Mouse (Mus musculus) lung, postnatal 0 days (tissue): ENCODE data around the gene Tubgcp4. TPM values are rescaled to one million over a fixed set of nuclear protein-coding genes. Genes with fewer than 3 reads are reported as not detected.

ENCODE experiments used
- ATAC-seq: fragments of 200-750 bp; cut with Nextera tagmentation; 2 replicates; pipeline ENCODE4 v1.8.0; 2017; ENCODE audit warnings: moderate library complexity
- DNase-seq: peaks from one replicate; pipeline ENCODE4 v3.0.0-alpha.2; 2016; ENCODE audit warnings: low spot score
- H3K27ac ChIP-seq: fragments of 300-500 bp; sonication (generic); 2 replicates; pipeline ENCODE4 v1.5.1; 2014; ENCODE audit warnings: antibody characterized with exemption, mild to moderate bottlenecking, low read length, mixed read lengths
- H3K27me3 ChIP-seq: fragments of 300-500 bp; sonication (generic); replicated peaks from 2 replicates; pipeline ENCODE4 v1.6.1; 2014; ENCODE audit warnings: low read length, mixed read lengths; ENCODE audit not compliant: insufficient read depth
- H3K36me3 ChIP-seq: fragments of 300-500 bp; sonication (generic); 2 replicates; pipeline ENCODE4 v1.6.1; 2014; ENCODE audit warnings: low read length, mixed read lengths; ENCODE audit not compliant: insufficient read depth
- H3K4me1 ChIP-seq: fragments of 300-500 bp; sonication (generic); 2 replicates; pipeline ENCODE4 v1.6.1; 2014; ENCODE audit warnings: antibody characterized with exemption, low read depth, low read length, mixed read lengths; ENCODE audit not compliant: insufficient read depth
- H3K4me2 ChIP-seq: fragments of 300-500 bp; sonication (generic); replicated peaks from 2 replicates; pipeline ENCODE4 v1.6.1; 2014; ENCODE audit warnings: low read depth, mild to moderate bottlenecking, low read length, moderate library complexity, mixed read lengths
- H3K4me3 ChIP-seq: fragments of 300-500 bp; sonication (generic); 2 replicates; pipeline ENCODE4 v1.5.1; 2014; ENCODE audit warnings: low read depth, low read length
- H3K9ac ChIP-seq: fragments of 300-500 bp; sonication (generic); replicated peaks from 2 replicates; pipeline ENCODE4 v1.6.1; 2014; ENCODE audit warnings: low read depth, mild to moderate bottlenecking
- H3K9me3 ChIP-seq: fragments of 300-500 bp; sonication (generic); 2 replicates; pipeline ENCODE4 v1.6.1; 2016; ENCODE audit warnings: low read length, mixed read lengths
- CTCF ChIP-seq: IDR thresholded peaks from 2 replicates; pipeline ENCODE4 v1.5.1; 2016; ENCODE audit warnings: antibody characterized with exemption, mild to moderate bottlenecking
- EP300 ChIP-seq: IDR thresholded peaks from 2 replicates; pipeline ENCODE4 v1.6.1; 2016; ENCODE audit warnings: antibody characterized with exemption, mild to moderate bottlenecking, control low read depth
- WGBS: fragments of 180-500 bp; shearing (Covaris S2); extraction: QIAGEN DNeasy Blood & Tissue Kit; methylation state at CpG from one replicate; pipeline ENCODE4 v1.1.7; 2014; 5-methylcytosine and 5-hydroxymethylcytosine counted together
- polyA plus RNA-seq: library from polyadenylated mRNA; unstranded; fragments of >200 nt; fragmentation: Nextera tagmentation; extraction: Ambion mirVana; gene quantifications from 2 replicates; pipeline ENCODE4 v1.2.1, GENCODE M21; 2015

The Tubgcp4 gene
- polyA plus RNA-seq, 1 experiment from 2014 or later = 18.6 TPM

DNA sequence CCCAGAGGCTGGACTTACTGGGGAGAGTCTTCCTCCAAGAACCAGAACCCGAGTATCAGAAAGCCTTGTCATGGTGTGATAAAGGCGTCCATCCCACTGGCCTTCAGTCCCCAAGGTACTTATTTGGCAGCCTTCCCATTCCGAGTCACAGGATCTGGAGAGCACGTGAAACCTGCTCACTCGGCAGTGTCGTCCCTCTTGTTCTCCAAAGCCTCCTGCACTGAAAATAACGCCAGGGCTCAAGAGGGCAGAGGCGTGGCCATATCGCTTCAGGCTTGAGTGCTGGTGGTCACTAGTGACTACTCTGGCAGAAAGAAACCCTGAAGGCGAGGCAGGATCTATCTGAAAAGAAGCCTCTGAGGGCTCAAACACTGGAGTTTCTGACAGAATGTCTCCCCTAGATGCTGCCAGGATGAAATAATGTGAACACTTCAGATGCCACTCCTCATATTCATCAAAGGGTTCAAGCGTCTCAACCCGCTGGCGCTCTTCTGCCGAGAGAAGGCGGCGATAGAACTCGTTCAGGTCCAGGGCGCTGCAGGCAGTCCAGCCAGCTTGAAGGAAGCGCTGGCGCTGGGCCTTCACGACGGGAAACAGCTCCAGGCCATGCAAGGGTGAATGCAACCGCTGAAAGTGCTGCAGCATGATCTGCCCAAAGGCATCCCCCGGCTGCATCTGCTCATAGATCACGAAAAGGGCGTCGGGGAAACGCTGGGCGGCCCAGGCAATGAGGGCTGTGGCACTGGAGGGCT is 31.0 kb upstream of the Tubgcp4 start:
- Histone ChIP-seq H3K9ac (peak overlapping the region; percentile 70), H3K4me3 (peak overlapping the region; percentile 55), H3K27me3 (no peaks in the 10 kb centered on the region), H3K4me2 (peak overlapping the region; percentile 92), H3K4me1 (peaks cover 19% of the 10 kb centered on the region), H3K9me3 (no peaks in the 10 kb centered on the region), H3K36me3 (peaks cover 9% of the 10 kb centered on the region; the same call in 1 of the 2 replicates), H3K27ac (peak overlapping the region; percentile 96)
- TF ChIP-seq EP300 (no peak), CTCF (peak; percentile 12; the same call in 1 of the 2 replicates)
- ATAC-seq = peak; percentile 40
- peak; percentile 82 for DNase-seq
- WGBS = 30% methylated on average over 29 of the region's 29 CpGs

- Histone ChIP-seq H3K4me2 (peak within 1 kb of the TSS; percentile 92), H3K9me3 (no peaks in the 10 kb centered on the region), H3K4me1 (peaks cover 19% of the 10 kb centered on the region), H3K27me3 (no peaks in the 10 kb centered on the region), H3K27ac (peak within 1 kb of the TSS; percentile 96), H3K36me3 (peaks cover 9% of the 10 kb centered on the region; the same call in 1 of the 2 replicates), H3K4me3 (peak within 1 kb of the TSS; percentile 55), H3K9ac (peak within 1 kb of the TSS; percentile 70)
- TF ChIP-seq EP300 = no peak
- under 1% methylated on average over 85 of the region's 87 CpGs for WGBS
- DNase-seq = peak; percentile 95
- ATAC-seq = peak; percentile 95
These were observed 30.2 kb upstream of the Tubgcp4 start, which contains the start of the genes Adal and Lcmt2 for GRCm38 (mm10) chr2:121140018-121140882. Gene Adal, plus strand, starts transcription at chr2:121140428. Gene Lcmt2, minus strand, starts transcription at chr2:121140653.

DNA sequence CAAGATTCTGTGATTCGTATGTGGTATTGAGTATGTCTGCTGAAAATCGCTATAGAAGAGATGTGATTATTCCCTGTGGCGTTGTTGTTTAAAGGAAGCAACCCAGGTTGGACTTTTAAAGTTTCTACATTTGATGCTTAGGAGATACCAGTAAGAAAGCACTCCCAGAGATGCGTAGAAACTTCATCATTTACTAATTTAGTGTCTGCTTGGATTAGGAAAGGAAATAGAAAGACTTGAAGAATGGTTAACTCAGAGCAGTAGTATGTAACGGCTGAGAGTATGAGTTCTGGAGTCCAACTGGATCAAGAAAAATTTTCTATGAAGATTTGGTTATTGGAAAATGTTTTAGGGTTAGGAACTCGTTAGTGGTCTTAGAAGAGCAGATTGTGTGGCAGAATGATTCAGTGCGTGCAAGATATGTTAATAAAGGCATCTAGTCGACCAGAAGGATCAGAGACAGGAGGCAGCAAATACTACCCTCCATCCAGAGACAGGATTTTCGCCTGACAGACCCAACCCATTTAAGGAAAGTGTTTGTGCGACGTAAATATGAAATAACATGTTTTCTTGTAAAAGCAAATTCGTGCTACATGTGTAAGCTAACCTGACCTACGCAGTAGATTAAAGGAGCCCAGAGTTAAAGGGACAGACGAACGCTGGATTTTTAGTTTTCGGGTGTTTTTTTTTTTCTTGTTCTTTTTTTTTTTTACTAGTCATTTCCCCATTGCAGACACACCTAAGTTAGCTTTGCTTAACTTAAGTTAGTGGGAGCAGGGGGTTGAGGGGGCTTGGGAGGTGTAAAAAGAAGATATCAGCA is 29.0 kb upstream of the Tubgcp4 start:
- H3K4me2 ChIP-seq = peak overlapping the region; percentile 92
- H3K27me3 ChIP-seq = no peaks in the 10 kb centered on the region
- no peaks in the 10 kb centered on the region for H3K9me3 ChIP-seq
- peak overlapping the region; percentile 96 for H3K27ac ChIP-seq
- peaks cover 11% of the 10 kb centered on the region for H3K36me3 ChIP-seq
- H3K4me3 ChIP-seq = peak overlapping the region; percentile 55
- WGBS = 68% methylated on average over 16 of the region's 16 CpGs
- DNase-seq = no peak
- ATAC-seq = no peak
- no peak for TF ChIP-seq EP300
- TF ChIP-seq CTCF = no peak
- peak overlapping the region; percentile 24 for H3K9ac ChIP-seq
- H3K4me1 ChIP-seq = peaks cover 19% of the 10 kb centered on the region

GRCm38 (mm10) chr2:121142415-121142814 is 28.0 kb upstream of the Tubgcp4 start:
- Histone ChIP-seq H3K27ac (no peak overlapping the region), H3K27me3 (no peaks in the 10 kb centered on the region), H3K9me3 (no peaks in the 10 kb centered on the region), H3K36me3 (peaks cover 19% of the 10 kb centered on the region), H3K4me3 (no peak overlapping the region), H3K4me2 (no peak overlapping the region), H3K4me1 (peaks cover 19% of the 10 kb centered on the region), H3K9ac (no peak overlapping the region)
- ATAC-seq = no peak
- DNase-seq = no peak
- no peak for TF ChIP-seq EP300
- no peak for TF ChIP-seq CTCF
- 69% methylated on average over 2 of the region's 2 CpGs for WGBS

GRCm38 (mm10) chr2:121149679-121150078 is 20.8 kb upstream of the Tubgcp4 start:
- Histone ChIP-seq H3K4me3 (no peak overlapping the region), H3K4me2 (no peak overlapping the region), H3K27ac (no peak overlapping the region), H3K36me3 (peaks cover 15% of the 10 kb centered on the region; the same call in 1 of the 2 replicates), H3K27me3 (no peaks in the 10 kb centered on the region), H3K4me1 (no peaks in the 10 kb centered on the region), H3K9ac (no peak overlapping the region), H3K9me3 (no peaks in the 10 kb centered on the region)
- ATAC-seq = no peak
- WGBS = 74% methylated on average over 5 of the region's 5 CpGs
- DNase-seq = no peak
- TF ChIP-seq CTCF = no peak
- no peak for TF ChIP-seq EP300
